Mouse (Mus musculus) bone marrow, adult 2 months (tissue): ENCODE data around the gene Cat. TPM values are rescaled to one million over a fixed set of nuclear protein-coding genes. Genes with fewer than 3 reads are reported as not detected.

Source experiments
- H3K27ac ChIP-seq: fragments of 200-500 bp; 2 replicates; pipeline ENCODE4 v1.5.1; 2012; ENCODE audit warnings: low read depth, mild to moderate bottlenecking, control low read depth, inconsistent platforms, low read length; ENCODE audit not compliant: control insufficient read depth, poor library complexity, insufficient read depth
- H3K4me1 ChIP-seq: fragments of 200-500 bp; 2 replicates; pipeline ENCODE4 v1.6.1; 2011; ENCODE audit warnings: low read length; ENCODE audit not compliant: control insufficient read depth, insufficient read depth
- H3K4me3 ChIP-seq: fragments of 200-500 bp; replicated peaks from 2 replicates; pipeline ENCODE3; 2011; ENCODE audit warnings: mild to moderate bottlenecking, low read depth, low read length, control low read depth; ENCODE audit not compliant: control insufficient read depth
- CTCF ChIP-seq: fragments of 200-500 bp; IDR thresholded peaks from 2 replicates; pipeline ENCODE4 v1.5.1; 2011; ENCODE audit warnings: low read length, control low read depth; ENCODE audit not compliant: control insufficient read depth, insufficient read depth
- POLR2A ChIP-seq: fragments of 200-500 bp; IDR thresholded peaks from 2 replicates; pipeline ENCODE4 v1.6.1; 2011; ENCODE audit warnings: low read depth, mild to moderate bottlenecking, control low read depth, low read length, borderline replicate concordance; ENCODE audit not compliant: control insufficient read depth
- WGBS: fragments of 180-500 bp; shearing (Covaris S2); methylation state at CpG from one replicate; pipeline ENCODE4 v1.1.7; 2018; 5-methylcytosine and 5-hydroxymethylcytosine counted together
- polyA plus RNA-seq: library from polyadenylated mRNA; stranded (reverse); fragments of >200 nt; gene quantifications from 2 replicates; pipeline ENCODE4 v1.2.4, GENCODE M21; 2011; ENCODE audit warnings: low replicate concordance; ENCODE audit not compliant: missing spikeins, insufficient read depth, insufficient read length

The Cat gene
- polyA plus RNA-seq, 1 experiment = 59.9 TPM

DNA sequence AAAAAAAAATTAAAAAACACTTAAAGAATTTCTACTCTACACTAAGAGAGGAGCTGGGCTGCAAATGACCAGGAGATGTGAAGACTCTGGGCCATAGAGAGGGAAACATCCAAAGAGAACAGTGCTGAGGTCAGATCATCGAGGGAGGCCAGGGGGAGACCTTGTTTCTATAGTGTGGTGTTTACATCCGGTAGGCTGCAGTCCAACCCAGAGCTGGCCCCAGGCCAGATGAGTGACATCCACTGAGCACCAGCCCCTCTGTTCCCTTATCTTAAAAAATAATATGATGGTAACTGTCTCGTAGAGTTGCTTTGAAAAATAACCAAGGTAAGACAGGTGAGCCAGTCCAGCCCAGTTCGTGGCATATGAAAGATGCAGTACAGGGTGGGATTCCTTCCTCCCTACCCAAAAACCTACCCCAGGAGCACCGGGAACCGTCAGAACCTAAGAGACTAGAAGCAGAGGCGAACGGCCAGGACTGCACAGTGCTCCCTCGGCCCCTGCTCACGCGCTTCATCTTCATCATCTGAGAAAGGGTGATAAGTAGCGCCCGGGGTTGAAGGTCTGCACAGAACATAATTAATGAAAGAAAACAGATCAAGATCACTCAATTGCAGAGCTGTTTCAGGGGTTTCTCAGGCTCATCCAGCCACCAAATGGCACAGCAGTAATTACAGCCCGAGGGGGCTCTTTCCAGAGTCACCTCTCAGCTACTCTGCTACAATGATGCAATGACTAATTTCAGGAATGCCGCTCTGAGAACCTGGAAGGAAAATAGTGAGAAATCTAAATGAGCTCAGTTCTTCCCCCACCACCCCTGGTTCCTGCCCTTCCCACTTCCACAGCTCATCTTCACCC lies 64.1 kb downstream of the Cat start:
- TF ChIP-seq POLR2A (no peak), CTCF (no peak)
- 67% methylated on average over 15 of the region's 15 CpGs for WGBS
- Histone ChIP-seq H3K27ac (no peak overlapping the region), H3K4me3 (no peak overlapping the region), H3K4me1 (no peaks in the 10 kb centered on the region)

DNA sequence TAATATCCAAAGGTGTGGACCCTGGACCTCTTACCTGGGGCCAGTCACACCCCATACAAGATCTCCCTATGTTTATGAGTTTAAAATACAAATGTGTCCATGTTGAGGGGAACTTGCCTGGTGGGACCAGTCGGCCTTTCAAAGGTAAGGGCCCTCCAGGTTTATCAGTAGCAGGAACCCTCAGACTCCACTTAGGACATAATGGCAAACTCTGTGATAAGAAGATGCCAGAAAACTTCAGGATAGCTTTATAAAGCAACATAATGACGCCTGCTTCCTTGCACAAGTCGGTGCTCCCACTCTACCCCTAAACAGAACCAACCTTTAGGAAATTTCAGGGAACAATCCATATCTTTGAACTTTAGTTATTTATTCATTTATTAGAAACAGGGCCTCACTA lies 69.2 kb downstream of the Cat start:
- no peaks in the 10 kb centered on the region for H3K4me1 ChIP-seq
- no peak overlapping the region for H3K4me3 ChIP-seq
- WGBS = 81% methylated on average over 3 of the region's 3 CpGs
- TF ChIP-seq POLR2A (no peak), CTCF (no peak)
- H3K27ac ChIP-seq = no peak overlapping the region

DNA sequence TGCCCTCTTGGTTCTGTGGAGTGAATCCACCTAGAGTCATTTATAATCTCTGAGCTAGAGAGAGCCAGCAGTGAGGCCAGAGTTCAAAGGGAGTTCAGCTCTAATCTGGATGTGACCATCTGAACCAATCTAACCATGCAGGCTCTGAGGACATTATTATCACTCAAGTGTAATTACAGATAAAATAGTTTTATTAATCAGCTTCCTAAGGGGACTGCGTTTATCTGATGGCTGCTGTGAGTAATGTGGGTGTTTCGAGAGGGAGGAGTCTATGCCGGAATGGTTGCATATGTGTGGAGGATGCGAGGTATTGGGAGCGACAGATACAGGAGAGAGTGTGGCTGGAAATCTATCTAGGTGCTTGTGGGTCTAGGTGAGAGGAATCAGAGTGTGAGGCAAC lies 71.6 kb downstream of the Cat start:
- WGBS = 79% methylated on average over 5 of the region's 5 CpGs
- no peaks in the 10 kb centered on the region for H3K4me1 ChIP-seq
- H3K4me3 ChIP-seq = no peak overlapping the region
- no peak overlapping the region for H3K27ac ChIP-seq
- TF ChIP-seq CTCF (no peak), POLR2A (no peak)

DNA sequence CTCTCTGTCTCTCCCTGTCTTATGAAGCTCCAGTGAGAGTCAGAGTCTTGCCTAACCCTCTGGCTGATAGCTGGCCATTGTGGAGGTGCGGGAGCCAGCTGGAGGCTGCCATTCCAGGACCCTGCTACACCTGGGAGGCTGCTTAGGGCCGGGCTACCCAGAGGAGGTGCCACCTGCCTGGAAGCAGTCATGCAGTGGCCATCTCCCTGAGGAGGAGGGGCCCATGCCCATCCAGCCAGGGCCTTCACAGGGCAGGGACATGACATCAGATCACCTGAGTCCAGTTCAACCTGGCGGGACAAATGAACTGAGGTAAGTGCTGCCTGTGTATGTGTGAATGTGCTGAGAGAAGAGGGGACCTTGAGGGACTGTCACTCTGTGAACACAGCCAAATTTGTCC lies 73.1 kb downstream of the Cat start:
- Histone ChIP-seq H3K27ac (no peak overlapping the region), H3K4me1 (no peaks in the 10 kb centered on the region), H3K4me3 (no peak overlapping the region)
- TF ChIP-seq CTCF (no peak), POLR2A (no peak)
- WGBS = 82% methylated on average over 3 of the region's 3 CpGs

DNA sequence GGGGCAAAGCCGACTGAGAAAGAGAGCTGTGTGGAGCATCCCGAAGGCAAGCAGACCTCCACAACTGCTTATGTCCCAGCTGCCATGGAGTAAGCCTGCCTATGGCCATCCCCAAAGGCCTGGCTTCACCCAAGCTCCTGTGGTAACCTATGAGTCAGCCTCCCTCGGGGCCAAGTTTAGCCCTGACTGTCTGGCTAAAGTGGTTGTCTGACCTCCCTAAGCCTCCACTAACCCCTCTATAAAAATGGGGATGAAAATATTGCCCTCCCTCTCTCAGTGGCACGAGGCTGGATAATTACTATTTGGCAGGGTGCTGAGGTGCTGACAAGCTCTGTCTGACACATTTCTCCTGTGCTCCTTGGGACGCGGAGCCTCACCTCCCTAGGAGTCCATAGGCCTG lies 73.6 kb downstream of the Cat start, which contains the start of gene Elf5:
TSS of gene Elf5 (plus strand) at position 341 of the 400 bp plus-strand sequence.
- 70% methylated on average over 6 of the region's 6 CpGs for WGBS
- no peaks in the 10 kb centered on the region for H3K4me1 ChIP-seq
- TF ChIP-seq POLR2A (no peak), CTCF (no peak)
- H3K27ac ChIP-seq = no peak within 1 kb of the TSS
- H3K4me3 ChIP-seq = no peak within 1 kb of the TSS

DNA sequence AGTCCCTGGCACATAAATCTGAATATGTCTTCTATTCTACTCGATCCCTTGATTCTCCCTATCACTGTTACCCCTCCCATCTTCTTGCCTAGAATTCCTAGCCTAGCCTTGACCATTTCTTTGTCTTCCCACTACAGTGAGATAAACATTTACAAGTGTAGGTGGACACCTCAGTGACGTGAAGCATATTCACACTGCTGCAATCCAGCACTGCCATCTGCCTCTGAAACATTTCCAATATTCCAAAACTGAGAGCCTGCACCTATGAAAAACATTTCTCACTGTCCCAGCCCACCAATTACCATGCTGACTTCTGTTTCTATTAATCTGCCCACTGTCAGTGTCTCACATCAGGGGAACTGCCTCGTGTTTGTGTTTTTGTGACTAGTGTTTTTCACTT lies 78.7 kb downstream of the Cat start:
- Histone ChIP-seq H3K27ac (no peak overlapping the region), H3K4me1 (no peaks in the 10 kb centered on the region), H3K4me3 (no peak overlapping the region)
- 65% methylated on average over 3 of the region's 3 CpGs for WGBS
- TF ChIP-seq POLR2A (no peak), CTCF (no peak)

Other genes starting within 250 kb of the Cat start
- not detected in 2 replicates for gene Ehf, start 181.9 kb downstream of the Cat start, polyA plus RNA-seq
- gene Elf5, start 73.5 kb downstream of the Cat start, polyA plus RNA-seq = not detected in 2 replicates
- gene Abtb2, start 81.2 kb upstream of the Cat start, polyA plus RNA-seq = 0.84 and 4.2 TPM in 2 replicates